Mouse (Mus musculus): Measurements from ENCODE around the gene Pax3.

Pax3 gene

DNA sequence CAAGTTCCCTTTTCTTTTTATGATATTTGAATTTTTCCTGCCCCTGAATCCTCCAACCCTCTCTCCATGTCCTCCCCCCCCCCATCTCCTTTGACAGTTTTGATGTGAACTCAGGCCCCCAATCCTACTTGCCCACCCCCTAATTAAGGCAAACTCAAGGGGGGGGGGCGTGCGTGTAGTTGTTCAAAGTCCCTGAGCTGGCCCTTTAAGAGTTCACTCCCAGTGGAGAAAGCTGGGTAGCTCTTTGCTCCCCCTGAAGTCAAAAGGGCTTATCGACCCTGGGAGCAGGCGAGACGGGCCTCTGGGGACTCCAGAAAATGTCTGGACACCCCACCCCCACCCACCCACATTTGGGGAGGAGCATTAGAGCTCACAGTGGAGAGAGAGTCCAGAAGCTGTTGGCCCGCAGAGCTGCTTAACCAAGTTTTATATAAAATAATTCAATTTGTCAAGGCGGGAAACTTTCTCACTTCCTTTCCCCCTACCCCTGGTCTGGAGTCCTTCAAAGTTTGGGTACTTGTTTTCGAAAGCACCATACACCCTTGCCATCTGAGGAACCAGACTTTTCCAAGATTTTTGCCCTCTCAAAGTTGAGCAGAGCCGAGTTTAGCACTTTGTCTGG lies 1.5 kb upstream of the Pax3 start:
- no peak for DNase-seq (ENCODE audit: low read depth, low spot score)

DNA sequence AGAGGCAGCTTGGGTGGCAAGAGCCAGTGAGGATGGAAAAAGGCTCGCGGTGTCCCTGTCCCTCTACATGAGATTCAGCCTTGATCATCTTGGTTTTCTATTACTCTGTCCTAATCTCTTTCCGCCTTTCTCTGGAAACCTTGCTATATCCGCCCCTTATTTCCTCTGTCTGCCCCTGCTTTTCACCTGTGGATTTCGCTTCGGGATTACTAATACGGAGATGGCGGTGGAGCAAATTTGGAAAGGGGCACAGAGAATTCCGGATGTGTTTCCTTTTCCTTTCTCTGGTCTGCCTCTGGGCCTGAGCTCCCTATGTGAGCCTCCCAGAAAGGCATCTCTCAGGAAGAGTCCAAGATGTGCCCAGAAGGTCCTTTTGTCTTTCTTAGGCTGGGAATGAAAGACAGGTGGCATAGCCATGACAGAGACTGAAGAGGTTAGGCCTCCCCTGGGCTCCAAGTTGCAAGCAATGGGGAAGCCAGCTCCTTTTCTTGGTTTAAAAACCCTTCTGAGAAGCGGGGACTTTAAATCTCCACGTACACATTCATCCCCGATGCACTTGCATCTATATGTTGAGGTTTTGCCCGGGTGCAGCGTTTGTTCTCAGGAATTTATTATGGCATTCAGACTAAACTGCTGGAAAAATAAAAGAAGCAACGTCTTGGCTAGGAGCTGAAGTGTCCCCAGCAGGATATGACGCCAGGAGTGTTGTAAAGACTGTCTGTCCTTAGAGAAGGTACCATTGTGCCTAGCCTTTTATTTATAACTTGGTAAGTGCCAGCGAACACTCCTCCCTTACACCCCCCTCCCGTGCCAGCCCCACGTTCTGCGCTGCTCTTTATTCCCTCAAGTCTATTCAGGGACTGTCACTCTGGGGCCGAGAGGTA lies 659 bp upstream of the Pax3 start:
- no peak for DNase-seq (ENCODE audit: low read depth, low spot score)

GRCm38 (mm10) chr1:78195771-78196712 lies 892 bp downstream of the Pax3 start:
- no peak for DNase-seq (ENCODE audit: low read depth, low spot score)

DNA sequence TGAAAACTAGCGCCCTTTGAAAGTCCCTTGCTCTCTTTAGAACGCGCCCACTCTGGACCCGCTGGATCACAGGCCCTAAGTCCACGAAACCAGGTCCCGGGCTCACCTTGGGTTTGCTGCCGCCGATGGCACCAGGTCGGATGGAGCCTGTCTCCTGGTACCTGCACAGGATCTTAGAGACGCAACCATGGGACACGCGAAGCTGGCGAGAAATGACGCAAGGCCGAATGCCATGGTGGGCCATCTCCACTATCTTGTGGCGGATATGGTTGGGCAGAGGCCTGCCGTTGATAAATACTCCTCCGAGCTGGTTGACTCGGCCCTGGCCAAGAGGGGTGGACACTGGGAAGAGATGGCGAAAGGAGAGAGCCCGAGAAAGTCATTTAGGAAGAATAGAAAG lies 1.8 kb downstream of the Pax3 start:
- DNase-seq (ENCODE audit: low read depth, low spot score): no peak

- DNase-seq (ENCODE audit: low read depth, low spot score): no peak
These were observed 2.4 kb downstream of the Pax3 start for GRCm38 (mm10) chr1:78194381-78195047.

DNA sequence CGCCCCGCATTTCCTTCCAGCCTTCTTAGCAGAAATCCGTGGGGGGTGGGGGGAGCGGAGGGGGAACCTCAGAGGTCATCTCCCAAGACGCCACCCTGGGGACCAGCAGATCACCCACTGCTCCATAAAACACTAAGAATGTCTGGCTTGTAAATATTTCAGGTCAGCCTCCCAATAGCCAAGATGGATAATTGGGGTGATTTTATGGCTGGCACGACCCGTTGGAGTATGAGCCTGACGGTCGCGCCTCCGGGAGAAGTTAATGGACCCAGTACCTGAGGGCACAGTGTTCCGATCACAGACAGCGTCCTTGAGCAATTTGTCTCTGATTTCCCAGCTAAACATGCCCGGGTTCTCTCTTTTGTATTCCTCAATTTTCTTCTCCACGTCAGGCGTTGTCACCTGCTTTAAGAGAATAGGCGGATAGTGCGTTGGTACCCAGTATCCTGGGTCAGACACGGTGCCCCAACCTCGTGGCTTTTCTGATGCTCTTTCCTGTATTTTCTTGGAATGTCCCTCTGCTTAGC lies 3.4 kb downstream of the Pax3 start:
- no peak for DNase-seq (ENCODE audit: low read depth, low spot score)

DNA sequence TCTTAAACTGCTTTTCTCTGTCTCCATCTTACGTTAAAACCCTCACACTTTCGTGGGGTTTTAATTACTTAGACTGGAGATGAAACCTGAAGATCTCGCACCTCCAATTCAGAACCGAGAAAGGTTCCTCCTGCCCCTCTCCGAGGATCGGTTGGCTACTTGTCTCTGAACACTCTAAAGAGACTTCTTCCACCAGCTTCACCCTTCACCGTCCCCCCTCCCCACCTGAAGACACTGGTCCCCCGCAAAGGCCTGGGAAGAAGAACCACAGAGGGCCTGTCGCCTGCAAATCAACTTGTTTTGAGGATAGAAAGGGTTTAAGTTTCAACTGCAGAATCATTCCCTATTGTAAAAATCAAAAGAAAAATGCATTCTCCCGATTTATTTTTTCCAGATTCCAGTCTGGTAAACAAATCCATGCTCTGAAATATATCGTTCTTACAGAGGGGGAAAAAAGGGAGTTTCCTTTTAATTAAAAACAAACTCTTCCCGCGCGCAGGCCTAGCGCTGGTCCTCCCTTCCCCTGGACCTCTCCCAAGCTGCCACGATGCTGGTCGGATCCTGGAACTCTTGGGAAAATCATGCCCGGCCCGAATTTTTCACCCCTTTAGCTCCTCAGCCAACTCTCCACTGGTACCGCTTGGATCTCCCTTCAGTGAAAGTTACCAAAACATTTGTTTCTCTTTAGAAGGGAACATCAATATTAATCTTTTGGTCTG lies 4.0 kb downstream of the Pax3 start:
- no peak for DNase-seq (ENCODE audit: low read depth, low spot score)

DNA sequence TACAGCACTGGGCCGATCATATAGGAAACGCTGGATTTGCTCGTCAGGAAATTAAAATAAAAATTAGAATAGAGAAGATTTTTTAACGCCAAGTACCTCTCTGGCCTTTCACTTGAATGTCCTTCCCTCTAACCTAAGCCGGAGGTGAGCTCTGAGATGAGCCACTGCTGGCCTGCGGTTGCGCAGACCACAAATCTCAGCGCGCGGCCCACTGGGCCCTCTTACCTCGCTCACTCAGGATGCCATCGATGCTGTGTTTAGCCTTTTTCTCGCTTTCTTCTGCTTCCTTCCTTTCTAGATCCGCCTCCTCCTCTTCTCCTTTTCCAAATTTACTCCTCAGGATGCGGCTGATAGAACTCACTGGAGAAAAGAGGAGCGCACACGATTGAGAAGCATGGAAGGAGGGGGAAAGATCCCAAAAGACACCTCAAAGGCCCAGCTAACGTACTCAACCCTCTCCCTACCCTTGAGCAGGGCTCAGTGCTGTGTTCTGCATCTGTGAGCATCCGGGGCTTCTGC lies 4.7 kb downstream of the Pax3 start:
- no peak for DNase-seq (ENCODE audit: low read depth, low spot score)

GRCm38 (mm10) chr1:78191761-78192160 lies 5.2 kb downstream of the Pax3 start:
- DNase-seq (ENCODE audit: low read depth, low spot score): no peak

DNA sequence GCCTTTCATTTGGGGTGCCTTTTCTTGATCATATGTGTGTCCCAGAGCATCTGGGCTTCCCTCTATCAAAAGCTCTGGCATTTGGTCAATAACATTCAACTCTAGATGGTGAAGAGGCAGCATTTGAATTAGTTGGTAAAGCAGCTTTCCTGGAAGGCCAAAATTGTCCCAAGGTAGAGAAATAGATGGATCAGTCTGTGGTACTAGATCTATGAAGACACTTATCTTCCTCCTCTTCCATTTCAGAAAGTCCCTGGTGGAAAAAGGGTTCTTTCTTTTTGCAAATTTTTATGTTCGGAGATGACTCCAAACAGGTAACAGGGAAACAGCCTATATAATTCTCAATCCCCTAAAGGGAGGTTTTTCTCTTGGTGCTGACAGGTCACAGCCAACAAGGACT lies 5.6 kb downstream of the Pax3 start:
- no peak for DNase-seq (ENCODE audit: low read depth, low spot score)

- DNase-seq (ENCODE audit: low read depth, low spot score): no peak
These were observed 6.4 kb downstream of the Pax3 start for GRCm38 (mm10) chr1:78190386-78191111.

- no peak for DNase-seq (ENCODE audit: low read depth, low spot score)
These were observed 7.2 kb downstream of the Pax3 start for GRCm38 (mm10) chr1:78189501-78190345.

DNA sequence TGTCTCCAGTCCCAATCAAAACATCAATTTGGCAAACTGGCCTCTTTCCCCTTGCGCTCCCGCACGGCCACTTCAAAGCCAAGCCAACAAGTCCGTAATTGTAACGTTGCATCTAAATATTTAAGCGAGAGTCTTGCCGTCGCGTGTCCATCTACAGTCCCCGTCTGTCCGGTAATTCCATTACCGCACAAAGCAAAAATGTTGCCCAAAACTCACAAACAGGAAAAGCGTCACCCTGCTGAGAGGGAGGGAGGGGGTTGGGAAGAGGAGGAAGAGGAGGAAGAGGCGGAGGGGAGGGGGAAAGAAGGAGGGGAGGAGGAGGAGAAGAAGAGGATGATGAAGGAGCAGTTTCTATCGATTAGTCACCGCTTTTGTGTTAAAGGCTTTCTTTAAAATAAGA lies 7.9 kb downstream of the Pax3 start:
- no peak for DNase-seq (ENCODE audit: low read depth, low spot score)

- no peak for DNase-seq (ENCODE audit: low read depth, low spot score)
These were observed 8.6 kb downstream of the Pax3 start for GRCm38 (mm10) chr1:78188299-78188698.

- no peak for DNase-seq (ENCODE audit: low read depth, low spot score)
These were observed 9.2 kb downstream of the Pax3 start for GRCm38 (mm10) chr1:78187788-78188173.

- DNase-seq (ENCODE audit: low read depth, low spot score): peak; percentile 49
These were observed 9.7 kb downstream of the Pax3 start for GRCm38 (mm10) chr1:78187122-78187787.

DNA sequence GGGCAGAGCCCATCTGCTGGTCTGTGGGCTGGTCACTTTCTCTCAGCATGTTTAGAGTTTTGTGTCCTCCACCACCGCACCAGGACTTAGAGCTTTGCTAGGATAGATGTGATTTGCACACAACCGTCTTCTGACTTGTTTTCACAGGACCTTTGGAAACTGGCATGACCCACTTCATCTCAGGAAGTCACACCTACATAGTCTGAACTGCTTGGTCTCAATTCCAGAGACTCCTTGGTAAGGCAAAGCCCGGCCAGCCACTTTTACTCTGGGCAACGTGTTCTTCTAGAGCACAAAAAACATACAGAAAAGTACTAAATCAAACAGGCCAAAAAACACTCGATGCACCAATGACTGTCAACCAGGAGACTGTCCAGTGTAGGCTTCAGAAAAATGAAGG lies 14.0 kb downstream of the Pax3 start:
- DNase-seq (ENCODE audit: low read depth, low spot score): no peak

DNA sequence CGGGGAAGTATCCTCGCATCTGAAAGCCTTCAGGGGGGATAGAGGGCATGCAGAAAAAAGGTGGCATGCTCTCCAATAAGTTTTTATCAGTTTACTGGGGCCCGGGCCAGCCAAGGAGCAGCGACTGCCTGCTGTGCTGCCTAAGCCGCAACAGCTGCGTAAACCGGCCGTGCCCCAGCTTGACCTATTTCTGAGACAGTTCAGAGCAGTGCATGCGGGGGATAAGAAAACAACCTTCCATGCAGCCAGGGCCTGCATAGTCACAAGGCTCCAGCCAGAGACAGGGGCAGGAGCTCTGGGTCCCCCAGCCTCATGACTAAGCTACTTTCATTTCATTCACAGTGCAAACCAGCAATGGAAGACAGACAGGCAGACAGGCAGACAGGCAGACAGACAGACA lies 15.1 kb downstream of the Pax3 start:
- no peak for DNase-seq (ENCODE audit: low read depth, low spot score)
